Mouse (Mus musculus) midbrain, embryonic 11.5 days (tissue): ENCODE results near the gene Rnf144a. TPM values are rescaled to one million over a fixed set of nuclear protein-coding genes. Genes with fewer than 3 reads are reported as not detected.

Source experiments
- ATAC-seq: fragments of 200-750 bp; cut with Nextera tagmentation; 2 replicates; pipeline ENCODE4 v1.8.0; 2017; ENCODE audit warnings: moderate TSS enrichment, moderate library complexity; ENCODE audit not compliant: low FRiP score
- DNase-seq: peaks from one replicate; pipeline ENCODE4 v3.0.0; 2015; ENCODE audit warnings: low spot score; ENCODE audit errors: missing footprints
- H3K27ac ChIP-seq: fragments of 300-500 bp; sonication (generic); 2 replicates; pipeline ENCODE4 v1.5.1; 2014; ENCODE audit warnings: low read depth, low read length
- H3K27me3 ChIP-seq: fragments of 300-500 bp; sonication (generic); 2 replicates; pipeline ENCODE4 v1.6.1; 2014; ENCODE audit warnings: mild to moderate bottlenecking, low read length, moderate library complexity, mixed read lengths; ENCODE audit not compliant: control insufficient read depth, insufficient read depth
- H3K36me3 ChIP-seq: fragments of 300-500 bp; sonication (generic); 2 replicates; pipeline ENCODE4 v1.6.1; 2014; ENCODE audit warnings: mild to moderate bottlenecking, low read length, moderate library complexity, mixed read lengths; ENCODE audit not compliant: control insufficient read depth, insufficient read depth
- H3K4me1 ChIP-seq: fragments of 300-500 bp; sonication (generic); 2 replicates; pipeline ENCODE4 v1.6.1; 2014; ENCODE audit warnings: low read length; ENCODE audit not compliant: control insufficient read depth, insufficient read depth
- H3K4me2 ChIP-seq: fragments of 300-500 bp; sonication (generic); 2 replicates; pipeline ENCODE4 v1.6.1; 2014; ENCODE audit warnings: mild to moderate bottlenecking, moderate library complexity
- H3K4me3 ChIP-seq: fragments of 300-500 bp; sonication (generic); 2 replicates; pipeline ENCODE4 v1.5.1; 2014; ENCODE audit warnings: low read depth, low read length
- H3K9ac ChIP-seq: fragments of 300-500 bp; sonication (generic); 2 replicates; pipeline ENCODE4 v1.6.1; 2014; ENCODE audit warnings: low read length
- H3K9me3 ChIP-seq: fragments of 300-500 bp; sonication (generic); 2 replicates; pipeline ENCODE4 v1.6.1; 2016; ENCODE audit warnings: low read length; ENCODE audit not compliant: control insufficient read depth
- WGBS: fragments of 180-500 bp; shearing (Covaris S2); extraction: QIAGEN DNeasy Blood & Tissue Kit; methylation state at CpG from one replicate; pipeline ENCODE4 v1.1.7; 2014; 5-methylcytosine and 5-hydroxymethylcytosine counted together
- polyA plus RNA-seq: library from polyadenylated mRNA; unstranded; fragments of >200 nt; fragmentation: Nextera tagmentation; extraction: Ambion mirVana; gene quantifications from 2 replicates; pipeline ENCODE4 v1.2.1, GENCODE M21; 2014

Gene Rnf144a
- polyA plus RNA-seq, 1 experiment from 2014 or later = 24.7 TPM

GRCm38 (mm10) chr12:26401254-26401653, 13.8 kb downstream of the Rnf144a start:
- H3K9ac ChIP-seq = no peak overlapping the region
- no peaks in the 10 kb centered on the region; the same call in 1 of the 2 replicates for H3K4me1 ChIP-seq
- no peak for ATAC-seq
- no peak overlapping the region for H3K27ac ChIP-seq
- 94% methylated on average over 1 of the region's 1 CpGs for WGBS
- H3K36me3 ChIP-seq = no peaks in the 10 kb centered on the region; the same call in none of the 2 replicates
- H3K4me2 ChIP-seq = no peak overlapping the region
- no peak overlapping the region for H3K4me3 ChIP-seq
- no peaks in the 10 kb centered on the region for H3K27me3 ChIP-seq
- H3K9me3 ChIP-seq = no peaks in the 10 kb centered on the region
- DNase-seq = no peak

DNA sequence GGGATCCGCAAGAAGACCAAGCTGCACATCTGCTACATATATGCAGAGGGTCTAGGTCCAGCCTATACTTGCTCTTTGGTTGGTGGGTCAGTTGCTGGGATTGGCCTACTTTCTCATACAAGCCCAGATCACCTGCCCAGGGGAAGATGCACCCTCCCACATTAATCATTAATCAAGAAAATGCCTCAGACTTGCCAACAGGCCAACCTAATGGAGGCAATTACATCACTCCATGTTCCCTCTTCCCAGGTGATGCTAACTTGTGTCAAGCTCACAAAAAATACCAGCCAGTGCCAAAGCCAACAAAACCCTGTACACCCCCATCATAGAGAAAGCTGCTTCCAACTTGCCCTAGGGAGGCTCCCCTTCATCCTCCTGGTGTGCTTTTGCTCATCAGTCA, 14.3 kb downstream of the Rnf144a start:
- Histone ChIP-seq H3K27ac (no peak overlapping the region), H3K9ac (no peak overlapping the region), H3K36me3 (no peaks in the 10 kb centered on the region; the same call in none of the 2 replicates), H3K4me1 (no peaks in the 10 kb centered on the region; the same call in 1 of the 2 replicates), H3K4me3 (no peak overlapping the region), H3K27me3 (no peaks in the 10 kb centered on the region), H3K9me3 (no peaks in the 10 kb centered on the region), H3K4me2 (no peak overlapping the region)
- ATAC-seq (no peak), DNase-seq (no peak)
- WGBS = 100% methylated on average over 1 of the region's 1 CpGs

DNA sequence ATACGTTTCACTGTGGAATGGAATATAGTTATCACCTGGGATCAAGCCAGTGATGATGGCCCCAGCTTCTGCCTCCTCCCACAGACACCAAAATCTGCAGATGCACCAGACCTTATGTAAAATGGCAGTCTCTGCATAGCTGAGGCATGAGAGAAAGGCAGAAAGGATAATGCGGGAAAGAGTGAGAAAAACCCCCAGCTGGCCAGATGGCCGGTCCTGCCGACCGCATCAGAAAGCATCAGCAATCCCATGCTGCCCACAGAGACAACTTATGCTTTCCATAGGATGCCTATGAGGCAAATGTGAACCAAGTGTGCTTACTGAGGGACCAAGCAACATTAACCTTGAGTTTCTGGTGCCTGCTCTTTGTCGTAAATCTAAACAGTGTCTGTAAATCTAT, 15.7 kb downstream of the Rnf144a start:
- DNase-seq (no peak), ATAC-seq (no peak)
- no peaks in the 10 kb centered on the region for H3K9me3 ChIP-seq
- H3K4me3 ChIP-seq = no peak overlapping the region
- H3K4me1 ChIP-seq = no peaks in the 10 kb centered on the region
- no peak overlapping the region for H3K9ac ChIP-seq
- WGBS = 89% methylated on average over 6 of the region's 6 CpGs
- H3K36me3 ChIP-seq = no peaks in the 10 kb centered on the region; the same call in none of the 2 replicates
- H3K27me3 ChIP-seq = no peaks in the 10 kb centered on the region
- no peak overlapping the region for H3K27ac ChIP-seq
- no peak overlapping the region for H3K4me2 ChIP-seq

GRCm38 (mm10) chr12:26398597-26398996, 16.5 kb downstream of the Rnf144a start:
- DNase-seq (no peak), ATAC-seq (no peak)
- H3K9ac ChIP-seq = no peak overlapping the region

DNA sequence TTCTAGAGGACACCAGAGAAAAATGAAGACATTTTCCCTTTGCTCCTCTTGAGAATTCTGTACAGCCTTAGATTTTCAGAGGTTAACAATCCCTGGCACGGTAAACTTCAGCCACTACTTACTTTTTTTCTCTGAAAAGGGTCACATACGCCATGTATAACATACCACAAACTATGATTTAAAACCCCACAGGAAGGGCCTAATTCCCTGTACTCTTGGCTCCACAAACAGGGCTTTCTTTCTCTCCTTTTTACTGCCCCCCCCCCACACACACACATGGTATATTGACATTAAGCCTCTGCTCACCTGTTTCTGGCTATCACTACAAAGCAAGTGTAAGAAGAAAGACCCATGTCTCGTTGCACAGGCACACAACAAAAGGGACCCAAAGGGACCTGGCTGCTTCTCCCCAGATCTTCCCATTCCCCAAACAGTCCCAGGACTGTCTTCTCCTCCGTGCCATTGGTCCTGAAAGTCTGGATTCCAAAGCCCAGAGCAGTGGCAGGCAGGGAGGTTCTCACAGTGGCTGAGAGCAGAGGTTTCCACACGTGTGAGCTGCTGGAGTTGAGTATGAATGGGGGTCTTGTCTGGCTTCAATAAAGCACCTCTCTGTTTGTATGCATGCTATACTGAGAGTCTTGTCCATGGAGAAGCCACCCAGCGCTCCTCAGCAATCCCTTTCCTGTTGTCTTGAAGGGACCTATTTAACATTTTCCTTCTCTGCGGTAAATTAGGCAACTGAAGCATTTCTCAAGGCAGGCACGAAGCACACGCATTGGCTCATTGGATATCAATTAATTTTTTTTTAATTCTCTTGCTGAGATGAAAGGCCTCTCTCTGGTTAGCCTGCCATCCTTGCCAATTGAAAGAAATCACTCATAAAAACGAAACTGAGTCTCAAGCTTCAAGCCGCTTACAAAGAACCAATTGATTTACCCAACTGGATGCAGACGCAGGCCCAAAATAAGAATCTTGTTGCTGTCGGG, 20.3 kb downstream of the Rnf144a start:
- Histone ChIP-seq H3K27me3 (no peaks in the 10 kb centered on the region), H3K4me1 (no peaks in the 10 kb centered on the region), H3K36me3 (no peaks in the 10 kb centered on the region), H3K9ac (no peak overlapping the region), H3K4me2 (no peak overlapping the region), H3K4me3 (no peak overlapping the region), H3K27ac (no peak overlapping the region), H3K9me3 (no peaks in the 10 kb centered on the region)
- ATAC-seq (no peak), DNase-seq (no peak)
- 81% methylated on average over 13 of the region's 13 CpGs for WGBS

More at GRCm38 (mm10) chr12:26398597-26398996, 16.5 kb downstream of the Rnf144a start:
- WGBS = 71% methylated on average over 2 of the region's 2 CpGs
- Histone ChIP-seq H3K27ac (no peak overlapping the region), H3K4me3 (no peak overlapping the region), H3K9me3 (no peaks in the 10 kb centered on the region), H3K36me3 (no peaks in the 10 kb centered on the region; the same call in 1 of the 2 replicates), H3K27me3 (no peaks in the 10 kb centered on the region), H3K4me2 (no peak overlapping the region), H3K4me1 (no peaks in the 10 kb centered on the region)

DNA sequence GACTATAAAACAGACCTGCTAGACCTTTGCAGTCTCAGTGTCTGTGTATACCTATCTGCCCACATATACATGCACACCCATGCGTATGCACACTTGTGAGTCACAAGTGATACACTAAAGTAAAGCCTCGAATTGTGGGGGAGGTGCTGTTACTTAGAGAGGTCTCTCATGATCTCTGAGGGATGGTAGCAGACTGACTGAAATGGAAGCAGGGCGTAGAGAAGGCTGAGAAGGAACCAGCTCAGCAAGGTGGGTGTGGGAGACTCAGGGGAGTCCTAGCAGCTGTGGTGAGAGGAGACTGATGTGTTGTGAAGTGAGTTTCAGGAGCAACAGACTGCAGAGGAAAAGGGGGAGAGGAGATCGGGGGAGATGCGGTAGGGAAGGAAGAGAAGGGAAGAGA, 21.8 kb downstream of the Rnf144a start:
- H3K4me1 ChIP-seq = no peaks in the 10 kb centered on the region
- ATAC-seq (no peak), DNase-seq (no peak)
- H3K9ac ChIP-seq = no peak overlapping the region
- no peaks in the 10 kb centered on the region for H3K27me3 ChIP-seq
- WGBS = 85% methylated on average over 5 of the region's 5 CpGs
- H3K36me3 ChIP-seq = no peaks in the 10 kb centered on the region
- no peak overlapping the region for H3K4me2 ChIP-seq
- H3K9me3 ChIP-seq = no peaks in the 10 kb centered on the region
- H3K27ac ChIP-seq = no peak overlapping the region
- H3K4me3 ChIP-seq = no peak overlapping the region

GRCm38 (mm10) chr12:26391162-26391561, 23.9 kb downstream of the Rnf144a start:
- no peak overlapping the region for H3K4me3 ChIP-seq
- no peaks in the 10 kb centered on the region for H3K9me3 ChIP-seq
- no peaks in the 10 kb centered on the region for H3K4me1 ChIP-seq
- no peak overlapping the region for H3K9ac ChIP-seq
- no peak for DNase-seq
- H3K27ac ChIP-seq = no peak overlapping the region
- peaks cover 9% of the 10 kb centered on the region for H3K36me3 ChIP-seq
- WGBS = 97% methylated on average over 1 of the region's 1 CpGs
- no peak for ATAC-seq
- H3K4me2 ChIP-seq = no peak overlapping the region
- H3K27me3 ChIP-seq = no peaks in the 10 kb centered on the region

DNA sequence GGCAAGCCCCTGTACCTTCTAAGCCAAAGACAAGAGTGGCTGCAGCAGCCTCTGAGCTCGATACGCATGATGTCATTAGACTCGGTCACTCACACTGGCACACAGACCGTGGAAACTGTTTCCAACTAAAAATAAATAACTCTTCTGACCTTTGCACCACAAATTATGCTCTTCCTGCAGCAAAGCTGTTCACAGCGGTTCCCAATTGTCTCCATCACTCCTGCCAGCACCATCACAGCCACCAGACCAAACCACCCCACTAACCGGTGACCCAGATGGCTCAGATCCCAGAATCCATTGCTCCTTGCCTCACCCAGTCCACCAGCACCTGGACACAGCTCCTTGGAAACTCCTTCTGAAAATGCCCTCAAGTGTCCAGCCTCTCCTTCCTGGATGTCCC, 27.5 kb downstream of the Rnf144a start:
- ATAC-seq (no peak), DNase-seq (no peak)
- Histone ChIP-seq H3K27ac (no peak overlapping the region), H3K4me1 (no peaks in the 10 kb centered on the region), H3K27me3 (no peaks in the 10 kb centered on the region), H3K9ac (no peak overlapping the region), H3K36me3 (peaks cover 16% of the 10 kb centered on the region), H3K4me3 (no peak overlapping the region), H3K9me3 (no peaks in the 10 kb centered on the region), H3K4me2 (no peak overlapping the region)
- 83% methylated on average over 6 of the region's 6 CpGs for WGBS

GRCm38 (mm10) chr12:26386947-26387346, 28.1 kb downstream of the Rnf144a start:
- Histone ChIP-seq H3K9me3 (no peaks in the 10 kb centered on the region), H3K4me3 (no peak overlapping the region), H3K27me3 (no peaks in the 10 kb centered on the region), H3K9ac (no peak overlapping the region), H3K4me1 (no peaks in the 10 kb centered on the region), H3K36me3 (peaks cover 16% of the 10 kb centered on the region), H3K27ac (no peak overlapping the region), H3K4me2 (no peak overlapping the region)
- ATAC-seq (no peak), DNase-seq (no peak)
- WGBS = 86% methylated on average over 9 of the region's 9 CpGs
